Mouse (Mus musculus) testis, adult 2 months (tissue): Measurements from ENCODE around the gene Polr2e.

Source experiments
- CTCF ChIP-seq: fragments of 200-500 bp; IDR thresholded peaks from 2 replicates; pipeline ENCODE4 v1.5.1; 2012; ENCODE audit warnings: low read depth, mild to moderate bottlenecking, inconsistent platforms, low read length, moderate library complexity; ENCODE audit not compliant: control insufficient read depth, insufficient read depth, insufficient replicate concordance
- POLR2A ChIP-seq: fragments of 200-500 bp; IDR thresholded peaks from 2 replicates; pipeline ENCODE4 v1.6.1; 2012; ENCODE audit warnings: low read depth, mild to moderate bottlenecking, inconsistent platforms, low read length, moderate library complexity; ENCODE audit not compliant: control insufficient read depth

GRCm38 (mm10) chr10:80020603-80021319 lies 18.8 kb downstream of the Polr2e start:
- TF ChIP-seq CTCF (no peak), POLR2A (no peak)
